Mouse (Mus musculus) common myeloid progenitor, adult 5-6 weeks (primary cell): ENCODE data around the gene Il18bp. TPM values are rescaled to one million over a fixed set of nuclear protein-coding genes. Genes with fewer than 3 reads are reported as not detected.
A peak's percentile ranks its signal among the peaks of the same experiment; 100 is the strongest.

Source experiments
- ATAC-seq: replicated peaks from 2 replicates; pipeline ENCODE4 v1.8.0; 2016; ENCODE audit warnings: low read depth, mild to moderate bottlenecking, moderate TSS enrichment, inconsistent platforms; ENCODE audit not compliant: poor library complexity, severe bottlenecking
- total RNA-seq: library from RNA; stranded (forward); fragments of 200-1000, 187-1606 nt; gene quantifications from 2 replicates; pipeline ENCODE4 v1.2.3, GENCODE M21; 2017

Gene Il18bp
- total RNA-seq, 1 experiment from 2014 or later: 1.9 TPM

GRCm38 (mm10) chr7:102011855-102012254, 6.6 kb downstream of the Il18bp start:
- no peak for ATAC-seq

GRCm38 (mm10) chr7:102006520-102006919, 12.0 kb downstream of the Il18bp start:
- 0 out of 2 replicates have a peak, but pooled peaks have one; percentile 13 for ATAC-seq

GRCm38 (mm10) chr7:102000921-102001630, 17.4 kb downstream of the Il18bp start:
- ATAC-seq: no peak

- ATAC-seq: no peak
Measured at GRCm38 (mm10) chr7:102000296-102000695, 18.2 kb downstream of the Il18bp start.

GRCm38 (mm10) chr7:101999461-102000151, 18.9 kb downstream of the Il18bp start:
- no peak for ATAC-seq

- ATAC-seq: peak; percentile 77
Measured at GRCm38 (mm10) chr7:101998194-101998927, 20.1 kb downstream of the Il18bp start.

- ATAC-seq: no peak
Measured at GRCm38 (mm10) chr7:101994241-101994640, 24.2 kb downstream of the Il18bp start.

GRCm38 (mm10) chr7:101985081-101985480, 33.4 kb downstream of the Il18bp start:
- no peak for ATAC-seq

GRCm38 (mm10) chr7:101982735-101983134, 35.8 kb downstream of the Il18bp start:
- no peak for ATAC-seq

- no peak for ATAC-seq
Measured at GRCm38 (mm10) chr7:101974505-101974904, 44.0 kb downstream of the Il18bp start.

- no peak for ATAC-seq
Measured at GRCm38 (mm10) chr7:101973730-101974129, 44.8 kb downstream of the Il18bp start.

- no peak for ATAC-seq
Measured at GRCm38 (mm10) chr7:101971721-101972120, 46.8 kb downstream of the Il18bp start.

GRCm38 (mm10) chr7:101970821-101971461, 47.5 kb downstream of the Il18bp start:
- peak; percentile 56 for ATAC-seq

GRCm38 (mm10) chr7:101970429-101970775, 48.1 kb downstream of the Il18bp start:
- peak; percentile 22; the same call in 1 of the 2 replicates for ATAC-seq

GRCm38 (mm10) chr7:101969694-101970428, 48.6 kb downstream of the Il18bp start:
- peak; percentile 55 for ATAC-seq

- ATAC-seq: no peak
Measured at GRCm38 (mm10) chr7:101968751-101969150, 49.7 kb downstream of the Il18bp start.

- ATAC-seq: no peak
Measured at GRCm38 (mm10) chr7:101967256-101967655, 51.2 kb downstream of the Il18bp start.

GRCm38 (mm10) chr7:101965606-101966005, 52.9 kb downstream of the Il18bp start:
- peak; percentile 57 for ATAC-seq
